Mouse (Mus musculus) thymus, postnatal 36 days (tissue): ENCODE measurements at regions not wholly inside any gene's neighbourhood (a gene's known extent, or its start where the extent isn't known, plus 50 kb on each side); places are given as distances from the start of the nearest gene placed in this dataset.

Experiments
- DNase-seq, 2 experiments: peaks; one replicate each; pipeline ENCODE4 v3.0.0; 2022; ENCODE audit warnings: mixed read lengths in 2 of 2

GRCm38 (mm10) chr9:67115991-67116390 lies 66.8 kb upstream of the Tpm1 start:
- no peak for DNase-seq

- DNase-seq, result no peak
Observed at GRCm38 (mm10) chr9:67114099-67114498, 64.9 kb upstream of the Tpm1 start.

GRCm38 (mm10) chr9:67111836-67112584 lies 62.8 kb upstream of the Tpm1 start:
- no peak for DNase-seq

GRCm38 (mm10) chr9:67107938-67108337 lies 58.7 kb upstream of the Tpm1 start:
- no peak for DNase-seq

DNA sequence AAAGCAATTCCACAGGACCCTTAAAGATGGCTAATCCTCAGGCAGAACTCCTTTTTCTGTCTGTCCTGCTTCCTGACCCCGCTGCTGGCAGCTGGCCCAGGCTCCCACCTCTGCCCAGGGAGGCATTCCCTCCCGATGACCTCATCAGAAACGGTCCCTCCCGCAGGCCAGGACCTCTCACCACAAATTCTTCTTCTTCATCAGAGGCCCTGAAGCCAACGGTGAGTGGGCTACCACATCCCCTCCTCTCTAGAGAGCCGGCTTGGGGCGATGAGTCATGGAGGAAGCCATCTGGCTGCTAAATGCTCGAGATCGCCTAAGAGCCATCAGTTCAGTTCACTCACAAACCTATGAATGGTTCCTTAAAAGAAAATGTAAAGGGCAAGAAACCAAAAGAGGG lies 56.7 kb upstream of the Tpm1 start:
- no peak for DNase-seq

- no peak for DNase-seq
Observed at GRCm38 (mm10) chr9:67105216-67105615, 56.0 kb upstream of the Tpm1 start.

GRCm38 (mm10) chr9:67104616-67105015 lies 55.4 kb upstream of the Tpm1 start:
- no peak for DNase-seq

GRCm38 (mm10) chr9:67102578-67102977 lies 53.4 kb upstream of the Tpm1 start:
- no peak for DNase-seq

GRCm38 (mm10) chr9:67099471-67099870 lies 50.3 kb upstream of the Tpm1 start:
- DNase-seq, result no peak
